Mouse (Mus musculus) embryonic facial prominence, embryonic 11.5 days (tissue): ENCODE measurements around the gene Dus2. TPM values are rescaled to one million over a fixed set of nuclear protein-coding genes. Genes with fewer than 3 reads are reported as not detected.
A peak's percentile ranks its signal among the peaks of the same experiment; 100 is the strongest.

Source experiments
- ATAC-seq: fragments of 200-750 bp; cut with Nextera tagmentation; replicated peaks from 2 replicates; pipeline ENCODE4 v1.8.0; 2017; ENCODE audit warnings: low read depth; ENCODE audit not compliant: insufficient number of reproducible peaks, low FRiP score, low TSS enrichment
- DNase-seq: peaks from one replicate; pipeline ENCODE4 v3.0.0-alpha.2; 2015; ENCODE audit warnings: low spot score
- H3K27ac ChIP-seq: fragments of 300-500 bp; sonication (generic); replicated peaks from 2 replicates; pipeline ENCODE4 v1.5.1; 2014; ENCODE audit warnings: mild to moderate bottlenecking, low read depth, low read length, control low read depth
- H3K27me3 ChIP-seq: fragments of 300-500 bp; sonication (generic); 2 replicates; pipeline ENCODE4 v1.6.1; 2014; ENCODE audit warnings: mild to moderate bottlenecking, low read length, moderate library complexity, mixed read lengths; ENCODE audit not compliant: control insufficient read depth, insufficient read depth
- H3K36me3 ChIP-seq: fragments of 300-500 bp; sonication (generic); replicated peaks from 2 replicates; pipeline ENCODE4 v1.6.1; 2014; ENCODE audit warnings: low read depth, mild to moderate bottlenecking, low read length, moderate library complexity, mixed read lengths; ENCODE audit not compliant: control insufficient read depth, insufficient read depth
- H3K4me1 ChIP-seq: fragments of 300-500 bp; sonication (generic); 2 replicates; pipeline ENCODE4 v1.6.1; 2014; ENCODE audit warnings: low read length, mixed read lengths; ENCODE audit not compliant: control insufficient read depth, insufficient read depth
- H3K4me2 ChIP-seq: fragments of 300-500 bp; sonication (generic); 2 replicates; pipeline ENCODE4 v1.6.1; 2014; ENCODE audit warnings: low read depth, mild to moderate bottlenecking, control low read depth, low read length, moderate library complexity
- H3K4me3 ChIP-seq: fragments of 300-500 bp; sonication (generic); 2 replicates; pipeline ENCODE4 v1.5.1; 2014; ENCODE audit warnings: low read depth, low read length, control low read depth
- H3K9ac ChIP-seq: fragments of 300-500 bp; sonication (generic); replicated peaks from 2 replicates; pipeline ENCODE4 v1.6.1; 2014; ENCODE audit warnings: mild to moderate bottlenecking, control low read depth, low read length
- H3K9me3 ChIP-seq: fragments of 300-500 bp; sonication (generic); replicated peaks from 2 replicates; pipeline ENCODE4 v1.6.1; 2016; ENCODE audit warnings: mild to moderate bottlenecking, low read length, inconsistent platforms, mixed read lengths; ENCODE audit not compliant: control insufficient read depth
- WGBS: fragments of 180-500 bp; shearing (Covaris S2); extraction: QIAGEN DNeasy Blood & Tissue Kit; methylation state at CpG from one replicate; pipeline ENCODE4 v1.1.7; 2014; 5-methylcytosine and 5-hydroxymethylcytosine counted together
- polyA plus RNA-seq: library from polyadenylated mRNA; unstranded; fragments of >200 nt; fragmentation: Nextera tagmentation; extraction: Ambion mirVana; gene quantifications from 2 replicates; pipeline ENCODE4 v1.2.1, GENCODE M21; 2014

Dus2 gene
- polyA plus RNA-seq, 1 experiment from 2014 or later: 17.0 TPM

DNA sequence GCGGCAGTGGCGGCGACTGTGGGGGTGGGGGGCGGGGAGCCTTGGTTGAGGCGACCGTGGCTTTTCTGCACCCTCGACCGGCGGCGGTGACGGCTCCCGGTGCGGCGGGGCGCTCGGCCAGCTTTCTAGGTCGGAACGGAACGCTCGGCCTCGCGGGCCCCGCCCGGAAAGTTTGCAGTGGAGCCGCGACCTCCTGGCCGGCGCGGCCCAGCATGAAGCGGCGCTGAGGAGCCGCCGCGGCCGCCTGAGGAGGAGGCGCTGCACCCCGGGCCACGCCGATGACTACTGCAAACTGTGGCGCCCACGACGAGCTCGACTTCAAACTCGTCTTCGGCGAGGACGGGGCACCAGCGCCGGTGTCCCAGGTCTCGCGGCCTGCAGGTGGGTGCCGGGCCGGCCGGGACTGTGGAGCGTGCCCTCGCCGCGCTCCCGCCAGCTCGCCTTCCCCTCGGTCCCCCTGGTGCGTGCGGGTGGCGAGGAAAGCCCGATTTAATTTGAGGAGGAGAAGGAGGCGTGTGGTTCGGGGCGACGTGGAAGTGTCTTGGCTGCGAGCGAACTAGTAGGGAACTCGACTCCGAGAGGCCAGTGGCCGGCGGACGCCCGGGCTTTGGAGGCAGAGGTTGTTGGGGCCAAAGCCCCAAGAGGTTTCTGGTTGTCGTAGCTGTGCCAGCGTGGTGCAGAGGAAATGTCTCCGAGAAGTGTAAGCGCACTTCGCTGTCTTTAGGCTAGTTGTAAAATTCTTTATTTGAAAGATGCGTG lies 68.7 kb downstream of the Dus2 start:
- Histone ChIP-seq H3K4me2 (peak overlapping the region; percentile 37), H3K9ac (peak overlapping the region; percentile 81), H3K4me1 (no peaks in the 10 kb centered on the region), H3K27ac (peak overlapping the region; percentile 90), H3K4me3 (peak overlapping the region; percentile 83), H3K36me3 (no peaks in the 10 kb centered on the region), H3K27me3 (no peaks in the 10 kb centered on the region), H3K9me3 (no peaks in the 10 kb centered on the region)
- whole genome bisulfite sequencing: under 1% methylated on average over 72 of the region's 83 CpGs
- DNase-seq (peak; percentile 62), ATAC-seq (peak; percentile 84)

DNA sequence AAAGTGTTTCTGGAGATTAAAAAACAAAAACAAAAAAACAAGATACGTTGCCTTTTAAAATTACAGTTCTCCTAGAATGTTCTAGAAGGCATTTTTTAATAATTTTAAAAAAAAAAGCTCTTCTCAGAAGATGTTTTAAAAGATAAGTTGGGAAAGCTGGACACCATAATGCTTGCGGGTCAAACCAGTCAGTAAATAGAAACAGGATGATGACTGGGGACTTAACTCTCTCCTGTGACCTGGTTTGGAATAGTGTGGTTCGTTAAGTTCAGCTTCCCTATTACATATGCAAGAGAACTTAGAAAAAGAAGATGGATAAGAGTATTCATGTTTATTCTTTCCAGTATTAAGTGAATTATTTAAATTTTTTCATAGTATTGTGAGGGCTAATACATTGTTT lies 69.4 kb downstream of the Dus2 start:
- Histone ChIP-seq H3K9me3 (no peaks in the 10 kb centered on the region), H3K4me2 (peak overlapping the region; percentile 37), H3K4me1 (no peaks in the 10 kb centered on the region), H3K27ac (no peak overlapping the region), H3K9ac (no peak overlapping the region), H3K4me3 (peak overlapping the region; percentile 83), H3K36me3 (no peaks in the 10 kb centered on the region), H3K27me3 (no peaks in the 10 kb centered on the region)
- no peak for DNase-seq
- ATAC-seq: no peak
- WGBS: 7% methylated on average over 3 of the region's 3 CpGs

DNA sequence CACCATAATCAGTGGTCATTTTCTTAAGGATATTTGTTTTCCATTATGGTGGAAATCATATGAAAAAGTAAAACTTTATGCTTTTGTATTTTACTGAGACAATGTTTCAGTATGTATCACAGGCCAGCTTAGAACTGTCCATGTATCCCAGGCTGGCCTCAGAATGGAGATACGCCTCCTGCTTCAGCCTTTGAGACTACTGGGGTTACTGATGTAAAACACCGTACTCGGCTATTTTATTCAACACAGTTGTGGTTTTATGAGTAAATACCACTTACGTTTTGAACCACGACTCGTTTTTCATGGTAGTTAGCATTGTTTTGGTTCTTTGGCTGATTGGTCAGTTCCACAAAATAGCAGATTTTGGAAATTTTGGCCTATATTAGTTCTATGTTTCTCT lies 70.5 kb downstream of the Dus2 start:
- Histone ChIP-seq H3K27me3 (no peaks in the 10 kb centered on the region), H3K4me1 (no peaks in the 10 kb centered on the region), H3K4me2 (no peak overlapping the region)

DNA sequence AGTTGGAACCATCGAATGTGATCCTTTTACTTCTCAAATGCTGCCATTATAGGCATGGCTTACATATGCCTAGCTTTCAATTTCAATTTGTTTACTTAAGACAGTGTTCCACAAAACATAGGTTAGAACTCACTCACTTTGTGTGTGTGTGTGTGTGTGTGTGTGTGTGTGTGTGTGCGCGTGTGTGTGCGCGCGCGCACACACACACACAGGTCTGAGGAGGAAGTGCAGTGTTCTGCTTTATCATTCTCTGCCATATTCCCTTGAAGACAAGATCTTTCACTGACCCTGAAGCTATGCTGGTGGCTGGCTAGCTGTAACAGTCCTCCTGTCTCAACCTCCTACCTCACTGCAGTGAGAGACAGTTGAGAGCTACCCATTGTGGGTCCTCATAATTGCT lies 71.9 kb downstream of the Dus2 start:
- ATAC-seq: no peak
- H3K27me3 ChIP-seq: no peaks in the 10 kb centered on the region
- no peaks in the 10 kb centered on the region for H3K9me3 ChIP-seq

More for the DNA sequence above, 70.5 kb downstream of the Dus2 start:
- Histone ChIP-seq H3K27ac (no peak overlapping the region), H3K9me3 (no peaks in the 10 kb centered on the region), H3K9ac (no peak overlapping the region), H3K4me3 (0 out of 2 replicates have a peak overlapping the region, but pooled peaks have one; percentile 5), H3K36me3 (no peaks in the 10 kb centered on the region)
- no peak for ATAC-seq
- 90% methylated on average over 6 of the region's 6 CpGs for WGBS
- no peak for DNase-seq

DNA sequence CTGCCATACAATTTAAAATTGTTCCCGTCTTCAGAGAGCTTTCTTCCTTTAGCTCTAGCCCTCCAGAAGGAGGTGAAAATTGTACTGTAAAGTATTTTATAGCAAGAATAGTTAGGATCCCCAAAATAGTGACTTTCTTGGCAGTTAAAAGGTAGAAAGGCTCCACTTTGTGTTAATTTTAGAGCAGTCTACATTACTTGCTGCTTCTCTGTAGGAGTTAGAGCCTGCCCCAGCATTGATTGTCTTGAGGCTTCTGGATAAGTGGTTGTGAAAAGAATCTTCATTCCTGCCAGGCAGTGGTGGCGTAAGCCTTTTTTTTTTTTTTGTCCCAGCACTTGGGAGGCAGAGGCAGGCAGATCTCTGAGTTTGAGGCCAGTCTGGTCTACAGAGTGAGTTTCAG lies 75.6 kb downstream of the Dus2 start:
- 100% methylated on average over 2 of the region's 2 CpGs for WGBS
- Histone ChIP-seq H3K4me1 (no peaks in the 10 kb centered on the region), H3K36me3 (no peaks in the 10 kb centered on the region), H3K9me3 (no peaks in the 10 kb centered on the region), H3K27ac (no peak overlapping the region), H3K27me3 (no peaks in the 10 kb centered on the region), H3K4me3 (no peak overlapping the region), H3K9ac (no peak overlapping the region), H3K4me2 (no peak overlapping the region)
- no peak for ATAC-seq
- no peak for DNase-seq

More for the DNA sequence above, 71.9 kb downstream of the Dus2 start:
- 94% methylated on average over 7 of the region's 7 CpGs for WGBS
- no peak overlapping the region for H3K4me2 ChIP-seq
- no peaks in the 10 kb centered on the region for H3K4me1 ChIP-seq
- H3K9ac ChIP-seq: no peak overlapping the region
- no peak overlapping the region for H3K4me3 ChIP-seq
- no peaks in the 10 kb centered on the region for H3K36me3 ChIP-seq
- H3K27ac ChIP-seq: no peak overlapping the region
- no peak for DNase-seq

DNA sequence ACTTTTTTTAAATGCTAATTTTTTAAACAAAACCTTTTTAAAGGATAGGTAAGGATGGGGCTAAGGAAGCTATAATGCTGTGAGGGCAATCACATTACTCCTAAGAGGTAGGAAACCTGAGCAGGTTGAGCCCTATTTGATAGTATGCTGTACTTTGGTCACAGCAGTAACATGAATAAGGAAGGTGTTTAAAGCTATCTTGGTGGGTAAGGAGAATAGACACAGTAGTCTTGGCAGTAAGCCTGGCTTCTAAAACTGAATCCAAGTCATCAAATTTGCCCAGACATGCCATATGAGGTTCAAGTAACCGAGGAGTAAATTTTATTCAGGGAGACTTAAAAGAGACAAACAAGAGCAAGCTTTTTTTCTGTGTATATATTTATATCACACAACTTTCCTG lies 78.4 kb downstream of the Dus2 start:
- Histone ChIP-seq H3K36me3 (no peaks in the 10 kb centered on the region), H3K4me1 (no peaks in the 10 kb centered on the region), H3K9me3 (no peaks in the 10 kb centered on the region), H3K27ac (no peak overlapping the region), H3K27me3 (no peaks in the 10 kb centered on the region), H3K4me3 (no peak overlapping the region), H3K4me2 (no peak overlapping the region), H3K9ac (no peak overlapping the region)
- DNase-seq (no peak), ATAC-seq (no peak)
- WGBS: 83% methylated on average over 1 of the region's 1 CpGs

DNA sequence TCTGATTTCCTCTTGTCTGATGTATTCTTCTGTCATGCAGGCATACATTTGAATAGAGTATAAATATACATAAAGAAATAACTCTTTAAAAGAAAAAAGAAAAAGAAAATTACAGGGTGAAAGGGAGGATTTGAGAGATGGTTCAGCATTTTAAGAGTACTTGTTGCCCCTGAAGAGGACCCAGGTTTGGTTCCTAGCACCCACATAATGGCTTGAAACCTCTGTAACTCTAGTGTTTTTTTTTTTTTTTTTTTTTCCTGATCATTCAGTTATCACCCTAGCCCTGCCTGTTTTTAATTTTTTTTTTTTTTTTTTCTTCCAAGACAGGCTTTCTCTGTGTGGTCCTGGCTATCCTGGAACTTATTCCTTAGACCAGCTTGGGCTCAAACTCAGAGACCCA lies 81.0 kb downstream of the Dus2 start:
- ATAC-seq: no peak
- Histone ChIP-seq H3K4me3 (no peak overlapping the region), H3K27ac (no peak overlapping the region), H3K4me1 (no peaks in the 10 kb centered on the region), H3K9ac (no peak overlapping the region), H3K27me3 (no peaks in the 10 kb centered on the region), H3K36me3 (no peaks in the 10 kb centered on the region), H3K4me2 (no peak overlapping the region), H3K9me3 (no peaks in the 10 kb centered on the region)
- DNase-seq: no peak

DNA sequence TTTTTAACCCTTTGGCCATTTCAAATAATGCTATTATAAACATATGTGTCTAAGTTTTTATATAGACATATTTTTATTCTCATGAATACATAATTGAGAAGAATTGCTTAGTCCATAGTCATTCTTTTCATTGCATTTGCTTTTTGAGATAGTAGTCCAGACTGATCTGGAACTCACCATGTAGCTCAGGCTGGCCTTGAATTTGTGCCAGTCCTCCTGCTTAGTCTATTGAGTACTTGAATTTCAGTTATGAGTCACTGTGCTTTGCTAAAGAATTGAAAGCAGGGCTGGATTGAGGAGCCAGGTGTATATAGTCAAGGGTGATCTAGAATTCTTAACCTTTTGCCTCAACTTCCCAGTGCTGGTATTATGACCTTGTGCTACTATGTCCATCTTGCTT lies 83.1 kb downstream of the Dus2 start:
- Histone ChIP-seq H3K9ac (no peak overlapping the region), H3K27ac (no peak overlapping the region), H3K4me3 (no peak overlapping the region), H3K36me3 (no peaks in the 10 kb centered on the region), H3K4me2 (no peak overlapping the region), H3K27me3 (no peaks in the 10 kb centered on the region), H3K9me3 (no peaks in the 10 kb centered on the region), H3K4me1 (no peaks in the 10 kb centered on the region)
- DNase-seq (no peak), ATAC-seq (no peak)
